Mouse (Mus musculus) brown adipose tissue, adult 24 weeks (tissue): ENCODE measurements at regions not wholly inside any gene's neighbourhood (a gene's known extent, or its start where the extent isn't known, plus 50 kb on each side); places are given as distances from the start of the nearest gene placed in this dataset.
"Not testable (repeated sequence)": the region's sequence is repeated elsewhere in the genome, so short reads cannot be mapped to it uniquely, and the experiment has no call there.

Experiments used
- H3K27ac ChIP-seq: fragments of 200-500 bp; replicated peaks from 2 replicates; pipeline ENCODE4 v1.5.1; 2012; ENCODE audit warnings: low read depth, mild to moderate bottlenecking, low read length
- H3K4me1 ChIP-seq: fragments of 200-500 bp; 2 replicates; pipeline ENCODE4 v1.6.1; 2012; ENCODE audit warnings: low read length, mixed read lengths; ENCODE audit not compliant: control insufficient read depth, insufficient read depth, insufficient read length
- H3K4me3 ChIP-seq: fragments of 200-500 bp; 2 replicates; pipeline ENCODE4 v1.5.1; 2012; ENCODE audit warnings: low read depth, mild to moderate bottlenecking, low read length, moderate library complexity; ENCODE audit not compliant: insufficient read depth

GRCm38 (mm10) chr2:117475561-117475960 is 132.8 kb upstream of the Rasgrp1 start:
- Histone ChIP-seq H3K27ac (no peak overlapping the region), H3K4me1 (no peaks in the 10 kb centered on the region), H3K4me3 (no peak overlapping the region)

DNA sequence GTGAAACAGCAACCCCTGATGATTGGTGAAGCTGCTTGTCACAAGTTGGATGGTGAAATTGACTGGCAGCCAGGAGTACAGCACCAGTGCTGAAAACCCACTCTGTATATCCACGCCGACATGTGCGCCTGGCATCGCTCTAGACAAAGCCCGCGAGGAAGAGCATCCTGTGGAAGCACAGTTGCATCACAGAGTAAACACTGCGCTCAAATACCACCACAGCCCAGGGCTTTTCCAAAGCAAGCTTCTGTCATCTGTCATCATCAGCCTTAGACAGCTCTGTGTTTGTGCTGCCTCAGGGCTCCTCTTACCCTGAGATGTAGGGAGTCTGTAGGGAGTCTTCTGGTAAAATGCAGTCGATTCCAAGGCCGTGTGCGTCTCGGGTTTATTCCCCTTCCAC is 134.7 kb upstream of the Rasgrp1 start:
- not testable (repeated sequence) for H3K4me3 ChIP-seq, H3K27ac ChIP-seq, H3K4me1 ChIP-seq

- not testable (repeated sequence) for H3K27ac ChIP-seq, H3K4me3 ChIP-seq, H3K4me1 ChIP-seq
Observed at GRCm38 (mm10) chr2:117479244-117480009, 136.6 kb upstream of the Rasgrp1 start.

- no peaks in the 10 kb centered on the region for H3K4me1 ChIP-seq
- H3K27ac ChIP-seq: no peak overlapping the region
- no peak overlapping the region for H3K4me3 ChIP-seq
Observed at GRCm38 (mm10) chr2:117486447-117486846, 143.6 kb upstream of the Rasgrp1 start.

DNA sequence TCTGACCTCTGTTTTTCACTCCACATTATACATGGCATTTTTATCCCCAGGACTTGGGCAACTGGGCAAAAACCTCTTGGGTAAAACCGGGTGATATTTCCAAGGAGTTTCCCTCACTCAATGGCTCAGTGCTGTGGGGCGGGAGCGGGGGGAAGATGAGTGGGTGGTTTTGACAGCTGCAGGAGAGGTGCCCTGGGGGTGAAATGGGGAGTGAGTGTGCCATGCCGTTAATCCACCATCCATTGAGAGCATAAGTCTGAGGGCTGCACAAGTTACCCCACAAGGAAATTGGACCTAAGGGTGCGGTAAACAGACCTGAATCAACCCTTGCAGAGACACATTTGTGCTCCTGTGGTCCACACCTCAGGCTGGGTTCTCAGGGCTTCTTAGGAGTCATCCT is 155.8 kb upstream of the Rasgrp1 start:
- no peaks in the 10 kb centered on the region for H3K4me1 ChIP-seq
- H3K4me3 ChIP-seq: no peak overlapping the region
- no peak overlapping the region for H3K27ac ChIP-seq

DNA sequence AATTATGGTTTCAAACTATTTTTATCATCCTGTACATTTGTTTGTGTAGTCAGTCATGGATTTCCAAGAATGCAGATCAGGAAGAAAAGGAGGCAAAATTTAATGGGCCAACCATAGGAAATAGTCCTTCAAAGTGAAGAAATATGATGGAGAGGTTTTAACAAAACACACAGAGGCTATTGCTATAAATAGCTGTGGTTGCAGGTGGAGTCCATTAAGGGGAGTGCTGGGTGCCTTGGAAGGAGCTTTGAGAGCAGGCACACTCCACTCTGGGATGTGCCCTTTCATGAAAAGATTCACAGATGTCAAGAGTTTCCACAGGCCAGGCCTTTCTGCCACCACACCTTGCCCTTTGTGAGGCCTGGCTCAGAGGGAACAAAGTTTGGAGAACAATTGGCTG is 159.8 kb upstream of the Rasgrp1 start:
- Histone ChIP-seq H3K27ac (no peak overlapping the region), H3K4me1 (no peaks in the 10 kb centered on the region), H3K4me3 (no peak overlapping the region)

- Histone ChIP-seq H3K4me3 (no peak overlapping the region), H3K4me1 (no peaks in the 10 kb centered on the region), H3K27ac (no peak overlapping the region)
Observed at GRCm38 (mm10) chr2:117511737-117512136, 168.9 kb upstream of the Rasgrp1 start.

DNA sequence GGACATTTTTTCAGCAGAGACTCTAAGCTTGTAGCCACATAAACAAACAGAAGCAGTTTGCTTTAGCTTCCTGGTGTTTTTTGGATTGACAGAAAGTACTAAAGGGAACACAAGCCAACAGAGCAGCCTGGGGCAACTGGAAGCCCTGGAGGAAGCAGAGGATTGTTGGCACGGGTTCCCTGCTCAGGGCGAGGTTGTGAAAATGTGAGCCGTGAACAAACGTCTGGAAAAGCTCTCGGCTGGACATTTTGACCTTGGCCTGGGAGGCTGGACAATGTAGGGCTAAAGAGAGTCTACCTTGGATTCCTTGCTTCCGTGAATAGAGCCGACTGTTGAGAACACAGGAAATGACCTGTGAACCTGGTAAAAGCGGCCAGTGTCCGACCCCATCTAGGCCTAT is 169.8 kb upstream of the Rasgrp1 start:
- Histone ChIP-seq H3K4me1 (no peaks in the 10 kb centered on the region), H3K4me3 (no peak overlapping the region), H3K27ac (no peak overlapping the region)

DNA sequence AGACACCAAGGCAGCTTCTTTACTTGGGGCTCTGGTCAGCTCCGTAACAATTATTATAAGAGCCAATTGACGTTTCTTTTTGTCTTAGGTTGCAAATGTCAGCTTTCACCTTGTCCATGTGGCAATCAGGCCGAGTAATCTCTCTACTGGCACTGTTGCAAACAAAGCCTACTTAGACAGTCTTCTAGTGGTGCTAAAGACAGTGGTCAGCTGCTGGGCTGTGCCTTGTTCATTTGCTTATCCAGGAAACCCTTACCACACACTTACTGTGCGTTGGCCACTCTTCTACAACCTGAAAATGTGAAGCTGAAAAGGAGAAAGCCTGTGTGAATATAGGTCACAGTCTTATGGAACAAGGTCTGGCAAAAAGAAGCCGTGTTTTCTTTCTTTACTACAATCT is 181.6 kb upstream of the Rasgrp1 start:
- no peak overlapping the region for H3K27ac ChIP-seq
- H3K4me3 ChIP-seq: no peak overlapping the region
- no peaks in the 10 kb centered on the region for H3K4me1 ChIP-seq

DNA sequence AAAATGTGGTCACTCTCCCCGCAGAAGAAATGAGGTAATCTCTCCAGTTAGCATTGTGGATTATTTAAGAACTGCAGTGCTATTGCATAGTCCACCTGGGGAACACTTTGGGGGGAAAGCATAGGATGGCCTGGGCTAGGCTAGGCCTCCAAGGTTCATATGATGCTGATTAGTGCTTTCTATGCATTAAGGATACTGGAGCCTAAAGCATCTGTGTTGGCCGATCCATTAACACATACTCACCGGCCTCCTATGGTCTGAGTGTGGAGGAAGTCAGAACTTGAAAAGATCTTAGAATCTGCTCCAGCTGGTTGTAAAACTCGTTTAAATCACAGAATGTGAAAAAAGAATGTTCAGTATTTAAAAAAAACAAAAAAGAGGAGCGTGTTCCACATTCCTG is 196.1 kb upstream of the Rasgrp1 start:
- Histone ChIP-seq H3K4me1 (no peaks in the 10 kb centered on the region), H3K27ac (no peak overlapping the region), H3K4me3 (no peak overlapping the region)

DNA sequence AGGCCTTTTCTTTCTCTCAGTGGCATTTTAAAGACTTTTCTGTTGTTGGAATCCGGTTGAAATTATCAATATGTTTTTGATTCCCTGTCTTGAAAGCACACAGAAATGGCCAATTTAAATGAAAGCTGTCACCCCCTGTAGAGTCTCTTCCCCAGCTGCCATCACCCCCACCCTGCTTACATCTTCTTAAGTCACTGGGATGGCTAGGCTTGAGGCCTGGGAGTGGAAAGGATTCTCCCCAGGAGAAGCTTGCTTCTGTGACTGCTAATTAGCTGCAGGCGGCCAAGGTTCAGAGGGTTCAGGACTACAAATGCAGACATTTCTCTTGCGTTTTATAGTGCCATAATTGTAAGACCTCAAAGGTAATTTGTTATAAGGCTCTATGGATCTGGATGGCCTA is 196.5 kb upstream of the Rasgrp1 start:
- H3K27ac ChIP-seq: no peak overlapping the region
- H3K4me3 ChIP-seq: no peak overlapping the region
- no peaks in the 10 kb centered on the region for H3K4me1 ChIP-seq

GRCm38 (mm10) chr2:117541471-117541870 is 198.7 kb upstream of the Rasgrp1 start:
- Histone ChIP-seq H3K4me3 (no peak overlapping the region), H3K4me1 (no peaks in the 10 kb centered on the region), H3K27ac (no peak overlapping the region)

GRCm38 (mm10) chr2:117542298-117542697 is 199.5 kb upstream of the Rasgrp1 start:
- Histone ChIP-seq H3K27ac (no peak overlapping the region), H3K4me1 (no peaks in the 10 kb centered on the region), H3K4me3 (no peak overlapping the region)

- Histone ChIP-seq H3K4me3 (no peak overlapping the region), H3K4me1 (0 out of 2 replicates have a peak, but pooled peaks cover 2% of the 10 kb centered on the region)
Observed at GRCm38 (mm10) chr2:117543301-117543782, 200.5 kb upstream of the Rasgrp1 start.

DNA sequence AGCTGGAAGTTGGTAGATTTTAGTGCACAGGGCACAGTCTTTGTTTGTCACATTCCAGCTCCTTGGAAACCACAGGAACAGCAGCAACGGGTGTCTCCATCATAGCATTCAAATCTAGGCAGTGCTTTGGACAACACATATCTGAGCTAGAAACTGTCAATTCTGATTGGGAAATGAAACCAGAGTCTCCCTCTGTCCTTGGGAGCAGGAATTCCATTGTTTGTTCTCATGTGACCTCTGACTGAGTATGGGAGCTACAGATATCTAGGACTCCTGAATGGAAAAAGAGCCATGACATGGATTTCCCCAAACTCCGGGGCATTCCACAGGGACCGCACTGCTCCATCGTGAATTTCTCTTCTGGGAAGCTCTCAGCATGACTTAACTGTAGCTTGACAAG is 205.5 kb upstream of the Rasgrp1 start:
- Histone ChIP-seq H3K27ac (no peak overlapping the region), H3K4me1 (0 out of 2 replicates have a peak, but pooled peaks cover 3% of the 10 kb centered on the region), H3K4me3 (no peak overlapping the region)

More at GRCm38 (mm10) chr2:117543301-117543782, 200.5 kb upstream of the Rasgrp1 start:
- H3K27ac ChIP-seq: no peak overlapping the region

- no peak overlapping the region for H3K27ac ChIP-seq
- no peak overlapping the region for H3K4me3 ChIP-seq
- no peaks in the 10 kb centered on the region for H3K4me1 ChIP-seq
Observed at GRCm38 (mm10) chr2:117556301-117556700, 213.5 kb upstream of the Rasgrp1 start.
